32 mouse cellular contexts compared by ENCODE assay signal in the genomic region with DNA sequence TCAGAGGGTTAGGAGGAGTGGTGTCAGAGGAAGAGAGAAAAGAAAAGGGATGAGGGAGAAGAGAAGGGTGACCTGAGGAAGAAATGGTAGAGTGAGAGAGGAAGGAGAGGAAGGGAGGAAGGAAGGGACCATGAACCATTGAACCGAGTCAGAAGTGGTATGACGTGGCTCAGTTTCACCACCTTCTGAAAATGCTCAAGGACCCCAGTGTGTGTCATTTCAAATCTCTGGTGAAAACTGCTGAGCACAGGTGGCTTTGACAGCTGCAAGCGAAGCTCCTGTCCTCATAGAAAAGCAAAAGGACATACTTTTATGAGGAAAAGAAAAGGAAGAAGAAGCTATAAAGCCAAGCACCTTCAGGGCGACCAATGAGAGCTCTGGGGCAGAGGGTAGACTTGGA.
"Had no signal": no experiment of that assay in that cellular context is flagged by ENCODE, and none has a peak within 500 bp of the region (broad histone marks: within the 10 kb centered on the region; RNA-seq: fewer than 3 reads in every experiment).

No protein-coding gene starts in this region.

- H3K9ac ChIP-seq: limb, embryonic 12.5 days; limb, embryonic 13.5 days; limb, embryonic 15.5 days; liver, embryonic 12.5 days; liver, embryonic 13.5 days; liver, embryonic 14.5 days; liver, embryonic 15.5 days; liver, postnatal 0 days; lung, embryonic 14.5 days; lung, embryonic 15.5 days; midbrain, embryonic 12.5 days; midbrain, embryonic 13.5 days; midbrain, embryonic 15.5 days; neural tube, embryonic 12.5 days had no signal

- H3K27me3 ChIP-seq: limb, embryonic 12.5 days; limb, embryonic 13.5 days; limb, embryonic 15.5 days; liver, embryonic 12.5 days; liver, embryonic 13.5 days; liver, embryonic 15.5 days; lung, embryonic 15.5 days; midbrain, embryonic 12.5 days; midbrain, embryonic 13.5 days; midbrain, embryonic 15.5 days; neural tube, embryonic 12.5 days had no signal

- H3K9me3 ChIP-seq: limb, embryonic 10.5 days; limb, embryonic 12.5 days; limb, embryonic 13.5 days; limb, embryonic 15.5 days; liver, embryonic 12.5 days; liver, embryonic 13.5 days; liver, embryonic 15.5 days; lung, embryonic 15.5 days; midbrain, embryonic 10.5 days; midbrain, embryonic 12.5 days; midbrain, embryonic 13.5 days; midbrain, embryonic 15.5 days; neural tube, embryonic 12.5 days had no signal

- H3K4me2 ChIP-seq: limb, embryonic 12.5 days; limb, embryonic 13.5 days; limb, embryonic 15.5 days; liver, embryonic 11.5 days; liver, embryonic 12.5 days; liver, embryonic 13.5 days; liver, embryonic 15.5 days; lung, embryonic 14.5 days; lung, embryonic 15.5 days; midbrain, embryonic 11.5 days; midbrain, embryonic 12.5 days; midbrain, embryonic 13.5 days; midbrain, embryonic 15.5 days; neural tube, embryonic 12.5 days had no signal

- H3K4me3 ChIP-seq: limb, embryonic 10.5 days; limb, embryonic 12.5 days; limb, embryonic 13.5 days; limb, embryonic 15.5 days; liver, embryonic 12.5 days; liver, embryonic 13.5 days; liver, embryonic 15.5 days; lung, embryonic 15.5 days; megakaryocyte, embryonic 14.5 days; midbrain, embryonic 10.5 days; midbrain, embryonic 12.5 days; midbrain, embryonic 13.5 days; midbrain, embryonic 15.5 days; myocyte; neural tube, embryonic 12.5 days had no signal

- ATAC-seq: liver, embryonic 12.5 days; liver, postnatal 0 days; lung, postnatal 0 days; midbrain, embryonic 13.5 days; midbrain, embryonic 15.5 days; midbrain, embryonic 16.5 days had no signal

- DNase-seq: left cerebral cortex, postnatal 4 days; liver; liver, embryonic 13.5 days; liver, postnatal 0 days; lung, adult 18-20 months; lung, adult 2 months; lung, embryonic 14.5 days; lung, postnatal 10 days; lung, postnatal 14 days; lung, postnatal 36 days; lung, postnatal 4 days; midbrain, embryonic 14.5 days had no signal

- H3K4me1 ChIP-seq: limb, embryonic 10.5 days; limb, embryonic 12.5 days; limb, embryonic 13.5 days; limb, embryonic 15.5 days; liver, embryonic 12.5 days; liver, embryonic 13.5 days; liver, embryonic 15.5 days; lung, embryonic 15.5 days; megakaryocyte, embryonic 14.5 days; midbrain, embryonic 10.5 days; midbrain, embryonic 12.5 days; midbrain, embryonic 13.5 days; midbrain, embryonic 15.5 days; neural tube, embryonic 12.5 days had no signal

- H3K27ac ChIP-seq: limb, embryonic 10.5 days; limb, embryonic 12.5 days; limb, embryonic 13.5 days; limb, embryonic 15.5 days; liver, embryonic 12.5 days; liver, embryonic 13.5 days; liver, embryonic 14.5 days; liver, embryonic 15.5 days; lung, embryonic 15.5 days; macrophage; midbrain, embryonic 10.5 days; midbrain, embryonic 12.5 days; midbrain, embryonic 13.5 days; midbrain, embryonic 15.5 days; neural tube, embryonic 12.5 days had no signal

- H3K36me3 ChIP-seq: limb, embryonic 10.5 days; limb, embryonic 12.5 days; limb, embryonic 13.5 days; limb, embryonic 15.5 days; liver, embryonic 12.5 days; liver, embryonic 13.5 days; liver, embryonic 15.5 days; lung, embryonic 15.5 days; midbrain, embryonic 10.5 days; midbrain, embryonic 12.5 days; midbrain, embryonic 13.5 days; midbrain, embryonic 15.5 days; neural tube, embryonic 12.5 days had no signal
